Mouse (Mus musculus) adrenal gland, adult 2 months (tissue): ENCODE results near the gene Cyb561d2. TPM values are rescaled to one million over a fixed set of nuclear protein-coding genes. Genes with fewer than 3 reads are reported as not detected.
A peak's percentile ranks its signal among the peaks of the same experiment; 100 is the strongest.
"Not testable (repeated sequence)": the region's sequence is repeated elsewhere in the genome, so short reads cannot be mapped to it uniquely, and the experiment has no call there.

ENCODE experiments used
- DNase-seq: peaks from one replicate; pipeline ENCODE4 v3.0.0; 2021
- long read RNA-seq: library from polyadenylated mRNA; stranded (forward); transcript quantifications from one replicate; pipeline ENCODE4 v2.0.0, GENCODE M21; 2021
- polyA plus RNA-seq: library from polyadenylated mRNA; depleted of rRNA; stranded (reverse); fragments of >200 nt; gene quantifications from 2 replicates; pipeline ENCODE4 v1.2.3, GENCODE M21; 2012; rRNA removed
- total RNA-seq, 2 experiments: library from RNA; stranded (reverse); gene quantifications; 2 replicates each; pipeline ENCODE4 v1.2.3; 2021

Cyb561d2 gene
- 10 to 100 TPM; 14.6 to 22.0 TPM for total RNA-seq
- polyA plus RNA-seq: 59.1 and 68.0 TPM in 2 replicates
- long read RNA-seq, transcript Cyb561d2-205 (4 exons, 1,162 nt): major isoform, 13 of 18 reads
- long read RNA-seq, partial matches to known transcripts: 1 of 18 reads
- long read RNA-seq, other reads (novel, unspliced or antisense): 2 of 18 reads

DNA sequence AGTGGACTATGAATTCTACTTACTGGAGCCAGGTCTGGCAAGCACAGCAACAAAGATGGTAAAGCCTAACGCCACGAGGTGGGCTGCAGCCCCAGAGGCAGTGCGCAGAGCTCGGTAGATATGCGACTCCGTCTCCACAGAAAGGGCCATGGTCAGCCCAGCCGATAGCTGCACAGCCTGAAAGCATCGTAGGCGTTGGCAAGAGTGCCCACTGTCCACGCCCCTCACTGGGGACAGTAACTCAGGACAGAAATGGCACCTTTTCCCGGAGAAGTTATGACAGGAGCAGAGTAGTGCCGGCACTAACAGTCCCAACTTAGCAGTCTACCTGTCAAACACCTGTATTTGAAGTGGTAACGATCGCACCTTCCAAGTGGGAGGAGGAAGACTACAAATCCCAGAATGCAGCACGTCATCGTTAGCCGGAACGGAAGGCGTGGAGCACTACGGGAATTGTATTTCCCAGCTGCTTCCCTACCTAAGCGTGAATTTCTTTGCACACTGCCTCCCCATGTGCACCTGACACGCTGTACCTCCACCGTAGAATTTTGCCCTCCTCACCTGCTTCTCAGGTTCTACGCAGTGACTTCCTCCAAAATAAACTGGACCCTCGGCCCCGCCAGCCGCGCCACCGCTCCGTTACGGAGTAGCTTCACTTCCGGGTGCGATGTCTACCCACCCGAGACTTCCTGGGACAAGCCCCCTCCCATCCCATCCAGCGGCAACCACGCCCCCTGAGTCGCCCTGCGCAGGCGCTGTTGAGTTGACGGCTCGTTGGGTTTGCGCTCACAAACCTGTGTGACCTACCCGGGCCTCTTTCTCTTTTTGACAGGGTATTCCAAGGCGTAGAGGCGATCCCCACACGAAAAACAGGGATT lies at the start of gene Cyb561d2, which contains the start of gene Nprl2:
Gene Cyb561d2 (minus strand): TSS at position 720 of the 878 bp plus-strand sequence.
Gene Nprl2 (plus strand): TSS at position 753 of the 878 bp plus-strand sequence.
- peak; percentile 98 for DNase-seq

GRCm38 (mm10) chr9:107590773-107591060 lies 48.7 kb upstream of the Cyb561d2 start:
- no peak for DNase-seq

DNA sequence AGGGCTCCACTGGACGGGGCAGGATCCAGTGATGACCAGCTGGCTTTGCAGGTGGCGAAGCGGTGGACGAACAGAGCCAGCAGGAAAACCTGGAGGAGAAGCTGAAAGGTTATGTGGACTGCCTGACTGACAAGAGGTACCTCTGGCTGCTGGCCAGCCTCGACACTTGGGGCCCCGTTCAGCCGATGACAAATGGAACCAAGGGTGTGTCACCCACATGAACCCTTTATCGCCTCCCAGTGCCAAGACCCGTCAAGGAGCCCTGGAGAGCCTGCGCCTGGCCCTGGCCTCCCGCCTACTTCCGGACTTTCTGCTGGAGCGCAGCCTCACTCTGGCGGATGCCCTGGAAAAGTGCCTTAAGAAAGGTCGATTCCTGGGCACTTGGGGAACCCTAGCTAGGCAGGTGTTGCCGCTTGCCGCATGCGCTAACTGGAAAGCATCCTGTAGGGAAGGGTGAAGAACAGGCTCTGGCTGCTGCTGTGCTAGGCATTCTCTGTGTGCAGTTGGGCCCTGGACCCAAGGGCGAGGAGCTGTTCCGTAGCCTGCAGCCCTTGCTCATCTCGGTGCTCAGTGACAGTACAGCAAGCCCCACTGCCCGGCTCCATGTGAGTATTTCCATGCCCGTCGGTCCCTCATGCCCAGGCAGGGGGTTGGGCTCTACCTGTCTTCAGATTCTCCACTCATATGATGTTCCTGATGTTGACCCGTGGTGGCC lies 48.2 kb upstream of the Cyb561d2 start:
- DNase-seq: no peak

DNA sequence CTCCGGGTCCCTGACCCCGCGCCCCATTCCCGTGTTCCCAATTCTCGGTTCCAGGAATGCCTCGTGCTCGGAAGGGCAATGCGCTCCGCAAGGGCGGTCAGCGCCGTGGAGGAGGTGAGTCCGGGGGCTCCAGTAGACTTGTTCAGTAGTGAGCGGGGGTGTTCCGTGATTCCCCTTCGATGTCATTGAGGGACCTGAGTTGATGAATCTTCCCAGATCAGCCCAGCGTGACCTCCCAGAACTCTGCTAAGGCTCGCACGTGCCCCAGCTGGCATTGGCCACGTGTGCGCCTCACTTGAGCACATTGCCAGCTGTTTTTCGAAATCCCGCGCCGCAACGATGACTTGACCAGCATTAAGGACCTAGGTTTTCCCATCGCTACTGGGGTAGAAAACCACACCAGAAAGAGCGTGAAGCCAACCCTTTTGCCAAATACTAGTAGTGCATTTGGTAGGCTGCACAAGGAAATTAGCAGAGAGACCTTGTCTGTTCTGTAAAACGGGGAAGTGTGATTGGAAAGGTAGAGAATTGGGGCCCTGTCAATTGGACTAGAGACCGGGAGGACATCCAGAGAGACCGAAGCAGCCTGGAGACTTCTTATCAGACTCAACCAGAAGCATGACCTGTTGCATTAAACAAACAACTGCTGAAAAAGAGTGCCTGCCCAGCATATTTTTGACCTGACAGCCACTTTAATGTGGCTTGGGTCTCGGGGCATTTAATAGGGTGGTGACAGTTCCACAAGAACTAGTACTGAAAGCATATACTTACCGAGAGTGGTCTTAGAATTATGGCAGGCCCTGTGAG lies 46.0 kb upstream of the Cyb561d2 start:
- DNase-seq: peak; percentile 80

DNA sequence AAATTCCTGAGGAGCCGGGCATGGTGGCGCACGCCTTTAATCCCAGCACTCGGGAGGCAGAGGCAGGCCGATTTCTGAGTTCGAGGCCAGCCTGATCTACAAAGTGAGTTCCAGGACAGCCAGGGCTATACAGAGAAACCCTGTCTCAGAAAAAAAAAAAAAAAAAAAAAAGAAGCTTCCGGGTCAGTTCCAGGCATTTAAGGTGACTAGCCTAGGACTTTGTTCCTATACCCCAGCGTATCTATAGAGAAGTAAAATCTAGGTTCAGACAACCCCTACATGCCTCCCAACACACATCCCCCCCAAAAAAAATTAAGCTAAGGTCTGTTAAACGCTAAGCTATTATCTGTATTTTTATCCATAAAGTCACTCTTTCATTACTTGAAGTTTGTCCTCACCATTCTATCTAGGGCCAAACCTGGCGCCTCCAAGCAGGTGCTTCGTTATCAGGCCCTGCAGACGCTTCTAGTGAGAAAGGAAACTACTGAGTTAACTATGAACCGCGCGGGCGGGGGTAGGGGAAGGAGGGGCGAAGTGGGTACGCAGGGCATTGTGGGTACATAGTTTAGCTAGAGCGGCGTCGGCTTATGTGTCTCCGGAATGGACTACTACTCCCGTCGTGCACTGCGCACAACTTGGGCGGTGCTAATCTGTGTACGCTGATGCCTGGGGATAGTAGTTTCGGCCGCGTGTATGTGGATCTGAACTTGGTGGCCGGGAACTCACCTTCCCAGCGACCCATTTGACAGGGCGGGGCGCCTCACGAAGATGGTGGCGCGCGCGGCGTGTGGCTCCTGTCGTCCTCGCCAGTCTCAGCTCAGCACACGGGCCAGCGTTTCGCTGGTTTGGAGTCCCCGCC lies 45.2 kb upstream of the Cyb561d2 start, which contains the start of gene Ifrd2:
Gene Ifrd2 (plus strand): TSS at position 669 of the 859 bp plus-strand sequence.
- peak; percentile 98 for DNase-seq

DNA sequence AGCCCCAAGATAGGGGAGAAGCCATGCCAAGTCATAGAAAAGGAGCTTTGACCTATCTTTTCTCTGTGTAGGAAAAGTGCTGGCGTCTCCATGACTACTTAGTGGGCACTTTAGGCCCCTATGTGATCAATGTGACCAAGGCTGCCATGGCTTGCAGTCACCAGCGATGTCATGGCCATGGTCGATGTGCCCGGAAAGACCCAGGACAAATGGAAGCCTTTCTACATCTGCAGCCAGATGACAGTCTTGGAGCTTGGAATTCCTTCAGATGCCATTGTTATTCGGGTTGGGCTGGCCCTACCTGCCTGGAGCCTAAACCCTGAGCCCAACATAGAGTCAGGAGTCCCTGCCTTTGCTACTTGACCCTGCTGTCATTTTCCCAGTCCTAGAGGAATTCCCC lies 44.5 kb upstream of the Cyb561d2 start:
- no peak for DNase-seq

DNA sequence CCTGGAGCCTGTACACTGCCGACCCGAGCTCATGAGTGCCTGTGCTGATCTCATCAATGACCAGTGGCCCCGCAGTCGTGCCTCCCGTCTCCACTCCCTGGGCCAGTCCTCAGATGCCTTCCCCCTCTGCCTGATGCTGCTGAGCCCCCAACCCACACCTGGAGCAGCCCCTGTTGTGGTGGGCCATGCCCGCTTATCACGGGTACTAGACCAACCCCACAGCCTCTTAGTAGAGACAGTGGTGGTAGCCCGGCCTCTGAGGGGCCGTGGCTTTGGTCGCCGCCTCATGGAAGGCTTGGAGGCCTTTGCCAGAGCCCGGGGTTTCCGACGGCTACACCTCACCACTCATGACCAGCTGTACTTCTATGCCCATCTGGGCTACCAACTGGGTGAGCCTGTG lies 41.2 kb upstream of the Cyb561d2 start:
- DNase-seq: no peak

- DNase-seq: no peak
Measured at GRCm38 (mm10) chr9:107582509-107583062, 40.6 kb upstream of the Cyb561d2 start.

- no peak for DNase-seq
Measured at GRCm38 (mm10) chr9:107581584-107581983, 39.6 kb upstream of the Cyb561d2 start.

DNA sequence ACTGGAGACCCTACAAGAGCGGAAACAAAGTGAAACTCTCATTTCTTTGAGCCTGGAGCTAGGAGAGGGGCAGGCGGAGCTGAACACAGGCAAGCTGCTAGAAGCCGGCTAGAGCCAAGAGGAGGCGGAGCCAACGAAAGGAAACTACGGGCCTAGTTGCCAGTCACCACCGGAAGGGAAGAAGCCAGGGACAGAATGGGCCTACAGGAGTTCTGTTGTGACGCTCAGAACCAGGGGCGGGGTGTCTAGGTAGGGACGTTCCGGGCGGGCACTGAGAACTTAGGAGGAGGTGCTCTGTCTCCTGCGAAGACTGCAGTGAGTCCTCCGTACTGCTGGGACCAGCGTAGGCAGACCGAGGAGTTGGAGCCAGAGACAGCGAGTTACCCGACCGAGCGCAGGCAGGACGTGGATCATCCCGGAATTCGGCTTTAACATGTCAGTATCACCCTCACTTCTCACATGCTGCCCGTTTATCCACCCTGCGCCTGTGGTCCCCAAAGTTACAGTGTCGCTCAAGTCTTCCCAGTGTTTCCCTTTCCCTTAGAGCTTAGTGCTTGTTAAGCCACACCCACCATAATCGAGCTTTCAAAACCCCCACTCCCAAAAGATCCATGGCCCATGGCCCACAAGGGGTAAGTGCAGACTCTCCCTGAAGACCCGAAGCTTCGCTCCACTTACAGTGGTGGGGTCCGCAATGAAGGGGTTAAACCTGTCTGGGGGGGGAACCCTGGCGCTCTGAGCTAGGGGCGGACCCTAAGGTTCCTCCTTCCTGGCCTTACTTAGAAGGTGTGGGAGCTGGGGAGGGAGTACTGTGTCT lies 38.7 kb upstream of the Cyb561d2 start, which contains the start of gene Hyal3:
Gene Hyal3 (plus strand): TSS at position 318 of the 817 bp plus-strand sequence.
- DNase-seq: peak; percentile 94

DNA sequence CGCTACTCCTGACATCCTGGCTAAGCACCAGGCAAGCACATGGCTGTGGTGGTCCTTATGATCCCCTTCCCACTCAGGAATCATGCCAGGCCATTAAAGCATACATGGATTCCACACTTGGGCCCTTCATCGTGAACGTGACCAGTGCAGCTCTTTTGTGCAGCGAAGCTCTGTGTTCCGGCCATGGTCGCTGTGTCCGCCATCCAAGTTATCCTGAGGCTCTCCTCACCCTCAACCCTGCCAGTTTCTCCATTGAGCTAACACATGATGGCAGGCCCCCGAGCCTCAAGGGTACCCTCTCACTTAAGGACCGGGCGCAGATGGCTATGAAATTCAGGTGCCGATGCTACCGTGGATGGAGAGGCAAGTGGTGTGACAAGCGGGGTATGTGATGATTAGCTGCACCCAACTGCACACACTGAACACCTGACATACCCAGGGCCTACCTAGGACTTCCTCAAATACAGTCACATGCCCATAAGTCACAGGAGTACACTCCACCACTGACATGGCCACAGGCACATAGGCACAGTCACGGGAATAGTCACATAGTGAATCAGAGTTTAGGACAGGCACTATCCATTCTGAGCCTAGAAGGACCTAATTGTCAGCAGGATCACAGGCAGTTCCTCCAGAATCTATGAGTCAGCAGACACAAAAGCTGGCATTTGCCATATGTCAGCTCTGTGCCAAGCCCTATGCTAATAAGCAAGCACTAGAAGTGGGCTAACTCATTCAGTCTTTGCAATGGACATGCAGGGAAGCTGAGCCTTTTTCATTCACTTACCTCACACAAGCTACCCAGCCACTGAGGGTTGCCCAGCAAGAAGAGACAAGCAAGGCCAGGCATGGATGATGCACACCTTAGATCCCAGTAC lies 37.3 kb upstream of the Cyb561d2 start:
- peak; percentile 71 for DNase-seq

- DNase-seq: no peak
Measured at GRCm38 (mm10) chr9:107578587-107578986, 36.6 kb upstream of the Cyb561d2 start, which contains the start of gene Naa80. Gene Naa80, plus strand, starts transcription at chr9:107578887.

DNA sequence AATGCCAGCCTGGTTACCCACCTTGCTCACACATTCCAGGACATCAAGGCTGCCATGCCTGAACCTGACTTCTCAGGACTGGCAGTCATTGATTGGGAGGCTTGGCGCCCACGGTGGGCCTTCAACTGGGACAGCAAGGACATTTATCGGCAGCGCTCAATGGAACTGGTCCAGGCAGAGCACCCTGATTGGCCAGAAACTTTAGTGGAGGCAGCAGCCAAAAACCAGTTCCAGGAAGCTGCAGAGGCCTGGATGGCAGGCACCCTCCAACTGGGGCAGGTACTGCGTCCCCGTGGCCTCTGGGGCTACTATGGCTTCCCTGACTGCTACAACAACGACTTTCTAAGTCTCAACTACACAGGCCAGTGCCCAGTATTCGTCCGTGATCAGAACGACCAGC lies 35.9 kb upstream of the Cyb561d2 start:
- DNase-seq: peak; percentile 54

GRCm38 (mm10) chr9:107576357-107577107 lies 34.5 kb upstream of the Cyb561d2 start, which contains the start of gene Hyal1:
Gene Hyal1, plus strand, starts transcription at chr9:107576927.
- peak; percentile 92 for DNase-seq

DNA sequence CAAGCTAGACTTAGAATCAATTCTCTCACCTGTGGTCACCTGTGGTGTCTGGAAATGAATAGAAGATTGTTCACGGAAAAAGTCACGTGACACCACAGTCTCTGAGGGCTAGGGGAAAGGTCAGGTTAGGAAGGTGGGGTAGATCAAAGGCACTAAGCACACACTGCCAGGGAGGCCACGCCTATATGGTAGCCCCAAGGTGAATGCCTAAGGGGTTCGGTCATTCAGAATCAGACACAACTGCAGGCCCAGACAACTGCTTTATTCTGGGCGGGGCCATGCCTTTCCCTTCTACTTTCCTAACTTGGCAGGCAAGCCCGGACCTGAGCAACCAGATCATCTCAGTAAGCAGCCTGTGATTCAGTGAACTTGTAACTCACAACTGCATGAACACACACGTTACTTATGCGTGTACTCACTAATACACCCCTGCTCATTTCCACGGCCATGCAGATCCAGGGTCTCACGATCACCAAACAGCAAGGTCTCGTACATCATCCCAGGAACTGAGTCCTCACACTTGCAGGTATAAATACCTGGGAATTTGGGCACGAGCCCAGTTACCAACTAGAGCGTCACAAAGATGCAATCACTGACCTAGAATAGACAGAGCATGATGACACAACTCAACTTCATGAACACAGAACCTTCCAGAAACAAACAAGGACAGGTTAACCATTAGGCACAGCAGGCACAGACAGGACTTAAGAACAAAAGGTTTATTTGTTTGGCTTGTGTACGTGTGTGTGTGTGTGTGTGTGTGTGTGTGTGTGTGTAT lies 33.8 kb upstream of the Cyb561d2 start:
- no peak for DNase-seq

GRCm38 (mm10) chr9:107573774-107574173 lies 31.8 kb upstream of the Cyb561d2 start:
- not testable (repeated sequence) for DNase-seq

GRCm38 (mm10) chr9:107572327-107572662 lies 30.3 kb upstream of the Cyb561d2 start:
- DNase-seq: no peak
